Mouse (Mus musculus) megakaryocyte, embryonic 14.5 days (primary cell): Measurements from ENCODE around the gene Srebf2.

Source experiments
- FLI1 ChIP-seq: IDR thresholded peaks from 2 replicates; pipeline ENCODE4 v1.6.1; 2012; ENCODE audit warnings: low read length, inconsistent platforms, mixed read lengths
- GATA1 ChIP-seq: IDR thresholded peaks from 3 replicates; pipeline ENCODE4 v1.6.1; 2012; ENCODE audit warnings: mixed read lengths, low read length, inconsistent platforms, borderline replicate concordance

- TF ChIP-seq GATA1 (no peak), FLI1 (no peak)
These were observed 66.2 kb downstream of the Srebf2 start for GRCm38 (mm10) chr15:82213222-82213621.
